Mouse (Mus musculus) brain, embryonic 14.5 days (tissue): ENCODE results near the gene Uevld.

ENCODE experiments used
- CTCF ChIP-seq: fragments of 200-500 bp; IDR thresholded peaks from 2 replicates; pipeline ENCODE4 v1.5.1; 2012; ENCODE audit warnings: inconsistent platforms, mild to moderate bottlenecking, moderate library complexity, borderline replicate concordance; ENCODE audit not compliant: insufficient read depth, insufficient read length; ENCODE audit errors: extremely low read depth
- POLR2A ChIP-seq: fragments of 200-500 bp; IDR thresholded peaks from 2 replicates; pipeline ENCODE4 v1.6.1; 2012; ENCODE audit warnings: mild to moderate bottlenecking, inconsistent platforms, borderline replicate concordance; ENCODE audit not compliant: poor library complexity, insufficient read depth, insufficient read length, severe bottlenecking; ENCODE audit errors: extremely low read depth

- no peak for TF ChIP-seq POLR2A
- no peak for TF ChIP-seq CTCF
Observed at GRCm38 (mm10) chr7:46911250-46911649, 47.1 kb downstream of the Uevld start.
